Mouse (Mus musculus) hindlimb bud, embryonic 11.5 days (tissue): Measurements from ENCODE around the gene Esrrb.

Experiments used
- DNase-seq: peaks from one replicate; pipeline ENCODE4 v3.0.0-alpha.2; 2012; ENCODE audit warnings: low read depth, low spot score; ENCODE audit errors: extremely low spot score

Esrrb gene

GRCm38 (mm10) chr12:86558889-86559288 is 198.0 kb downstream of the Esrrb start:
- no peak for DNase-seq

- DNase-seq = no peak
Measured at GRCm38 (mm10) chr12:86562705-86563104, 201.8 kb downstream of the Esrrb start.

GRCm38 (mm10) chr12:86565996-86566395 is 205.1 kb downstream of the Esrrb start:
- no peak for DNase-seq
